Mouse (Mus musculus): Measurements from ENCODE around the gene Hist1h2ad.
"Not testable (repeated sequence)": the region's sequence is repeated elsewhere in the genome, so short reads cannot be mapped to it uniquely, and the experiment has no call there.

Hist1h2ad gene

DNA sequence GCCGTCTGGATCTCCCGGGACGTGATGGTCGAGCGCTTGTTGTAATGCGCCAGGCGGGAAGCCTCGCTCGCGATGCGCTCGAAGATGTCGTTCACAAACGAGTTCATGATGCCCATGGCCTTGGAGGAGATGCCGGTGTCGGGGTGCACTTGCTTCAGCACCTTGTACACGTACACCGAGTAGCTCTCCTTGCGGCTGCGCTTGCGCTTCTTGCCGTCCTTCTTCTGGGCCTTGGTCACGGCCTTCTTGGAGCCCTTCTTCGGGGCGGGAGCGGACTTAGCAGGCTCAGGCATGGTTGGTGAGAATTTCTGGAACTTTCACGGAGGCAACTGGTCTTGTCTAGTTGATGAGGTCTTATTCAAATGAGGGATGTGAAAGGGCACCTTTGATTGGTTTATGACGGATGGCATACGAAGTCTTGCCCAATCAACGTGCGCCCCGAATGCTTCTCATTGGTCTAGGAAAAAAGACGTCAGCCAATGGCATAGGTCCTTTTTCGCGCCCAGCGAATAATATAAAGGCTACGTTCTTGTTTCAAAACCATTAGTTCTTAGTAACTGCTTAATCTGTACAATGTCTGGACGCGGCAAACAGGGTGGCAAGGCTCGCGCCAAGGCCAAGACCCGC lies at the start of gene Hist1h2ad, which contains the start of gene Hist1h2bf:
TSS of gene Hist1h2ad (plus strand) at position 484 of the 627 bp plus-strand sequence.
TSS of gene Hist1h2bf (minus strand) at position 299 of the 627 bp plus-strand sequence.
- DNase-seq, result peak; percentile 98

DNA sequence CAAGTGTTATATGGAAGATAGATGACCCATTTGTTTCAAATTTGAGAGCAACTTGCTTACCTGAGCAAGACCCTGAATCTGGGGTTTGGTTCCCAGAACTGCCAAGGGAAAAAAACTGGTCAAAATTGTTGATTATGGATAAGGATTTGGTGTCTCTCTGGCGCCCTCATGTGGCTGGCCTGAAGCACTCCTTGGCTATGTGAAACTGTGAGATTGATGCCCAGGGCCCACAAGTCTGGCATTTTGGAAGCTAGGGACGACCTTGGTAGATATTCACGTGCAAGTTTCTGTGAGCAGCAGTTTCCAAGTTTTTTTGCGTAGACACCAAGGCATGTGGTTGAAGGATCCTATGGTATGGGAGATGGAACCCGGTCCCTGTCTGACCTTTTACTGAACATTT lies 49.5 kb upstream of the Hist1h2ad start:
- DNase-seq, result peak; percentile 85

DNA sequence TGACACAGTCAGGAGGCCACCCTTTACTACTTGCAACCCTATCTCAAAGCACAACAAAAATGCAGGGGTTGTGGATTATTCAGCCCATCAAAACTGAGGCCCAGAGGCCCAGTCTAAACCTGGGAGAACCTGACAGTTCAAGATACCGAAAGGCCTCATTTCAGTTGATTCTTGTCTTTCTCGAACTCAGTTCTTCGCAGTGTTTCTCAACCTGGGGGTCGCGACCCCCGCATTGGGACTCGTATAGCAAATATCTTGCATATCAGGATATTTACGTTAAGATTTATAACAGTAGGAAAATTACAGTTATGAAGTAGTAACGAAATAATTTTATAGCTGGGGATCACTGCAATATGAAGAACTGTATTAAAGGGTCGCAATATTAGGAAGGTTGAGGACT lies 48.3 kb upstream of the Hist1h2ad start:
- peak; percentile 70 for DNase-seq

DNA sequence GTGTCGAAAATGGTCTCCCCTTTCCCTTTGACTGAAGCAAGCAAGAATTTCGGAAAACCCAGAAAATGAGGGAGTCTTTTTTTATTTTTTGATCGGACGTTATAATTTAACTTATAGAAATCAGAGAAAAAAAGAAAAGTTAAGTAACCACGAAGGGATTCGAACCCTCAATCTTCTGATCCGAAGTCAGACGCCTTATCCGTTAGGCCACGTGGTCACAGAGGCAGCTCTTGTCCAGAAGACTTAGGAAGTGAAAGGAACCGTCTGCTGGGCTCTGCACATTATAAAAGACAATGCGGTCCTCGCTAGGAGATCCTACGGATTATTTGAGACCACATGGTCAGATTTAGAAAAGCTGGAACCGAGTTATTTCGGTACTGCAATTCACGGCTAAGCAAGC lies 47.9 kb upstream of the Hist1h2ad start:
- DNase-seq, result peak; percentile 93

DNA sequence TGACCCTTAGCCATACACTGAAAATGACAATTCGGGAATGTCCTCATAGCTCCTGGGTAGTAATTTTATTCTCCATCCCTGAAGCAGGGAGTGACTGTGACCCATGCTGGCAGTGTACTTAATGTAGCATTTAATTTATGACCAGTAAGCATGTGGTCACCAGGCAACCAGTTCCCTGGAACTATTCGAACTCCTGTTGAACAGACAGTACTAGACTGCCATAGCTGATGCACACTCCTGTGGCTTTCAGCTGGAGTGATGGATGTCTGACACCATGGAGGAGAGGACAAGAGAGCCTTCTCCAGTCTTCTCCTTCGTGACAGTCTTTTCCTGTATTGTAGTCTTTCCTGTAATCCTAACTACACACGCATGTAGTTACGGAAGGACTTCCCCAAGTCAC lies 45.2 kb upstream of the Hist1h2ad start:
- DNase-seq, result no peak

DNA sequence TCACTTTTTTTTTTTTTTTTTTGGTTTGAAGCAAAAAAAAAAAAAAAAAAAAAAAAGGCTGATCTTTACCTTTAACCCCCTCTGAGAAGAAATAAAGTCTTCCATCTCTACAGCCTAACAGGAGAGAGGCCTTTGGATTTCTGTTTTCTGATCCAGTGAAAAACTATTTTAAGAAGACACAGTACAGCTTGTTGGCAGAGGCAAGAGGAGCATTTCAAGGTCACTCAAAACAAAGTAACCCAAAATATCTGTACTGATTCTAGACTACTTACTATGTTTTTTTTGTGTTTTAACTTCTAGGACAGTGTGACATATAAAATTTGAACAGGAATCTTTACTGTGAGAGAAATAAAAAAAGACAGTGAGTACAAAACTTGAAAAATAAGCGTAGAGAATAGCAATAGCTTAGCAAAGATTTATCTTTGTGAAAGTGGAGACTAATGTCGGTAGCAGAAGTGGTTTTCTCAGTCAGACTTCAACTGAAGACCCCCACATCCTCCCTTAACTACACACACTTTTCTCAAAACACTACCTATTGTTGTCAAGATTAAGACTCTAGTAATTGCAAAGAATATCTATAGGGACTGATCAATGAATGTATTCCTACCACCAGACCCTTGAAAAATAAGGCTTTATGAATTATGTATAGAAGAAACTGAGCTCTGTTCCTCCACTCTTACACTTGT lies 44.6 kb upstream of the Hist1h2ad start:
- DNase-seq, result no peak

DNA sequence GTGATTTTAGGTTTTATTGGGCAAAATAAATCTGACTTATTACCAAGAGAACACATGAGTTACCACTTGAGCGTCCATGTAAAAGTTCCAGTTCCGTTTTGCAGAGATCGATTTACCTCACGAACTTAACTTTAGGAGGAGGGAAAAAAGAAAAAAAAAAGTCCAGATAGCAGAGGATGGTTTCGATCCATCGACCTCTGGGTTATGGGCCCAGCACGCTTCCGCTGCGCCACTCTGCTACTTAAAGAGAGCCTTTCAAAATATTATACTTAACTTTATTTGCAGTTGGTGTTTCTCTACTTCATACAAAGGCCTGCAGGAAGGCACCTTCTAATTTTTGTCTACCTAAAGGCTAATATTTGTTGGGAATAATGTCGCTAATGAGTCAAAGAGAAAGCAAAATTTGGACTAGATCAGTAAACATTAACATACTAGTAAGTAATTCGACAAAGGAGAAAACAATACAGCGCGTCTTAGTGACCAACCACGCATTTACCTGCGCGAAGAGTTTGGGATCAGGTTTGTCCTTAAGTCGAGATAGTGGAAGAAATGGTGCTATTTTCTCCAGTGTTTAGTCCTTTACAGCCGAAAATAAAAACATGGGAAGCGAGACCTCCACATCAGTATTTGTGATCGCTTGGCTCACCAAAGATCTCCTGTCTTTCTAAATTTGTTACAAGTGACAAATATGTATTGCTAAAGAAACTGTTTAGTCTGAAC lies 43.8 kb upstream of the Hist1h2ad start:
- peak; percentile 70 for DNase-seq

DNA sequence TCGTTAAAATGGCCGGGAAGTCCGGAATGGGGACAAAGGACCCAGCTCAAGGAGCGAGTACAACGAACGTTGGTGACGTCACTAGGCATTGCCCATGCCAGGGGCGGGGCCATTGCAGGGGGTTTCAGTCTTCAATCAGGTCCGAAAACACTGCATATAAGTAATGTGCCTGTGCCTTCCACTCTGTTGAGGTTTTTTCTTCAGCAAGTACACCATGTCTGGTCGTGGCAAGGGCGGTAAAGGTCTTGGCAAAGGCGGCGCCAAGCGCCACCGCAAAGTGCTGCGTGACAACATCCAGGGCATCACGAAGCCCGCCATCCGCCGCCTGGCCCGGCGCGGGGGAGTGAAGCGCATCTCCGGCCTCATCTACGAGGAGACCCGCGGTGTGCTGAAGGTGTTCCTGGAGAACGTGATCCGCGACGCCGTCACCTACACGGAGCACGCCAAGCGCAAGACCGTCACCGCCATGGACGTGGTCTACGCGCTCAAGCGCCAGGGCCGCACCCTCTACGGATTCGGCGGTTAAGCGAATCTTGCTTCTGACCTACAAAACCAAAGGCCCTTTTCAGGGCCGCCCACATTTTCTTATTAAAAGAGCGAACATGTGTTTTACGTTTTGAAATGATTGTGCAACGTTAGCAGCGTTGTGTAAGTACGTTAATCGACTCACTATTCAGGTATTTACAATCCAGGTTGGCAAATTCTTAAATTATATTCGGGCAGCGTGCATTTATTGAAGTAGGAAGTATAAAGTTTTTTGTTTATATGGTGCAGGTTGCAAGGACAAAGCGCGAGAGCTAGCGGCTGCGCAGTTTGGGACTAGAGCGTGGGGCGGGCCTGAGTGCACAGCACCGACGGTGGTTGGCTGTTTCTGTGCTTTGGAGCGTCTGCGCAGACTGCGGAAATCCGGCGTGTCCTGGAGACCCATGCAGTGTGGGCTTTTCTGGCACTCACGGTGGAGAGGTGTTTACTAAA lies 43.0 kb upstream of the Hist1h2ad start, which contains the start of gene Hist1h4h:
TSS of gene Hist1h4h (plus strand) at position 150 of the 975 bp plus-strand sequence.
- DNase-seq, result peak; percentile 99

DNA sequence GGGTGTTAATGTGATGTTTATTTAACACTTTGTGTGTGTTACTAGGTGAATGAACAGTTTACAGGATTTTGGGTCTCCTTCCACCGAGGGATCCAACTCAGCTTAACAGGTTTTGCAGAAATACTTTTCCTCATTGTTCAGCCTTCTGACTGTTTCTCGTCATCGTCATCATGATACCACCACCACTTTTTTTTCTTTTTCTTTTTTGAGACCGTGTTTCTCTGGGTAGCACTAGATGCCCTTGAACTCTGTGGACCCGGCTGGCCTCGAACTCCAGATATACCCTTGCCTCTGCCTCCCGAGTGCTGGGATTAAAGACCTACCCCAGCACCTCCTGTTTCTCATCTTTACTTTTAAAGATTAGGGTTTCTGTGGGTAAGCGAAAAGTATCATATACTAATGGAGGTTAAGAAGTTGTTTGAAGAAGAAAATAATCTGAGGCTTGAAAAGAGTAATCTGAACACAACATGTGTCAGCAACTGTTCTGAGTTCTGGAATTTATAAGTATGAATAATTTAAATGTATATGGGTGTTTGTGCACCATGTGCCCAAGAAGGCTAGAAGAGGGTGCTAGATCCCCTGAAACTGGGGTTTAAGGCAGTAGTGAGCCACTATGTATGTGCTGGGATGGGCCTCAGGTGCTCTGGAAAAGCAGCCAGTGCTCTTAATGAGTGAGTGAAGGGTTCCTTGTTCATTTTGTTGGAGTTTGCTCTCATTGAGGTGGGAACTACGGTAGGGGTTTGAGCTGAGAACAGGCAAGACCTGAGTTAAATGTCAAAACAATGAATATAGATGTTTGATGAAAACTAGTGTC lies 41.7 kb upstream of the Hist1h2ad start:
- DNase-seq, result peak; percentile 46

DNA sequence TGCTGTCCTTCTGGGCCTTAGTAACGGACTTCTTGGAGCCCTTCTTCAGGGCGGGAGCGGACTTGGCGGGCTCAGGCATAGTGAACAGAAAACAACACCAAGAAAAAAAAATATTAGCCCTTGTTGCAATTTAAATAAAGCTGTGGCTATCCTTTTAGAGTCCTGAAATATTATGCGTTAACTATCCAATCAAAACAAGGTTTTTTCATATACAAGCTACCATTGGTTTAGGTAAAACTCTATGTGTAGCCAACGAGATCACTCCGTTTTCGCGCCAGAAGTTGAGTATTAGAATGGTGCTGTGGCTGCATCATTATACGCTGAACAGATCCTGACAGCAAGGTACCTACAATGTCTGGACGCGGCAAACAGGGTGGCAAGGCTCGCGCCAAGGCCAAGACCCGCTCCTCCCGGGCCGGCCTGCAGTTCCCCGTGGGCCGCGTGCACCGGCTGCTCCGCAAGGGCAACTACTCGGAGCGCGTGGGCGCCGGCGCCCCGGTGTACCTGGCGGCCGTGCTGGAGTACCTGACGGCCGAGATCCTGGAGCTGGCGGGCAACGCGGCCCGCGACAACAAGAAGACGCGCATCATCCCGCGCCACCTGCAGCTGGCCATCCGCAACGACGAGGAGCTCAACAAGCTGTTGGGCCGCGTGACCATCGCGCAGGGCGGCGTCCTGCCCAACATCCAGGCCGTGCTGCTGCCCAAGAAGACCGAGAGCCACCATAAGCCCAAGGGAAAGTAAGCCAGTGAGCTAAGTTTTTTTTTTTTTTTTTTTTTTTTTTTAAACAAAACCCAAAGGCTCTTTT lies 40.4 kb upstream of the Hist1h2ad start, which contains the start of gene Hist1h2af:
TSS of gene Hist1h2af (plus strand) at position 347 of the 808 bp plus-strand sequence.
- DNase-seq, result peak; percentile 94

DNA sequence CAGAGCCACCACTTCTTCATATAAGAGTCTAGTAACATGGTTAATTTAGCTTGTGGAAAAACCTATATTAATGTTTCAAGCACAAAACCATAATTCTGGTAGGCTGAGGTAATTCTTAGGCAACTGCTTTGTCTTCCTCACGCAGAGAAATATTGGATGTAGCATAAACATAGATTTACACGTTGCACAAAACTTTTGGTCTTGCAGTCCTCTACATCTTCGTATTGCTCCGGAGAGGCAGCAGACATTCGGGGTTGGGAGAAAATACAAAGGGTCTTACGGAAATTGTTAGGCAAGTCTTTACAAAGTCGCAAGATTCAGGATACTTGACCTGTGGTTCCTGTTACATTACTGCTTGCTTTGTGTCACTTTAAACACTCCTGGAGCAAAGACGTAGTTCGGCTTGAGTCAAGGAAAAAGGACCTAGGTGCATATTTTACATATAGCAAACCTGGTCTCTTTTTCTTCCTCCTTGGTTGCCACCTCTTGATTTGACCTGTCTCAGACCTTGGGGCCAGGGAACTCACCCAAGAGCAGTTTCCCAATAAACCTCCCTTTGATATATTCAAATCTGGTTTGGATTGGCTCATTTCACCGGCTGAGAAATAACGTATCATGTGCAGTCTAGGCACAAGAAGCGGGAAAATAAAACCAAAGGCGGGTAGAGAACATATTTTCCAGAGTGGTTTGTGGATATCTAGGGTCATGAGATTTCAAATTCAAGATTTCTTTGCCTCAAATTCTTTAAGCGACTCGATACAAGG lies 39.6 kb upstream of the Hist1h2ad start:
- DNase-seq, result no peak

DNA sequence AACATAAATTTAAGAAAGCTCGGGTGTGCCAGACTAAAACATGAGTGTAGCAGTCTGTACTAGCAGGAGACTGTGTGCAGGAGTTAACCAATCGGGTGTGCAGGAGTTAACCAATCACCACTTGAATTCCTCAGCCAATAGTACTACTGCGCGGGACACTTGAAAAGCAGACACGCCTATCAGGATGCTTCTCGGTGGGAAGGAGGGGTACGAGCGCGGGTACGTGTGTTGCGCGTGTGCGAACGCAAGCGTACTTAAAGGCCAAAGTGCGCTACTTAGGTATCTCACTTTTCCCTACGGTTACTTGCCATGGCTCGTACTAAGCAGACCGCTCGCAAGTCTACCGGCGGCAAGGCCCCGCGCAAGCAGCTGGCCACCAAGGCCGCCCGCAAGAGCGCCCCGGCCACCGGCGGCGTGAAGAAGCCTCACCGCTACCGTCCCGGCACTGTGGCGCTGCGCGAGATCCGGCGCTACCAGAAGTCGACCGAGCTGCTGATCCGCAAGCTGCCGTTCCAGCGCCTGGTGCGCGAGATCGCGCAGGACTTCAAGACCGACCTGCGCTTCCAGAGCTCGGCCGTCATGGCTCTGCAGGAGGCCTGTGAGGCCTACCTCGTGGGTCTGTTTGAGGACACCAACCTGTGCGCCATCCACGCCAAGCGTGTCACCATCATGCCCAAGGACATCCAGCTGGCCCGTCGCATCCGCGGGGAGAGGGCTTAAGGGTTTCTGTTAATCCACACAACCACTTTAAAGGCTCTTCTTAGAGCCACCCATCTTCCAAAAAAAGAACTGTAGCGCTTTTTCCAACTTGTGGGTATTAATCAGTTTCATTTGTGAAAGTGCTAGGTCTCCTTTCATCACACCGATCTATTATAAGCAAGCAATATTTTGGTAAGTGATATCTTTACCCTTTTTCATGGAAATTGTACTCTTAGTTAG lies 38.8 kb upstream of the Hist1h2ad start, which contains the start of gene Hist1h3g:
TSS of gene Hist1h3g (plus strand) at position 286 of the 939 bp plus-strand sequence.
- peak; percentile 96 for DNase-seq

DNA sequence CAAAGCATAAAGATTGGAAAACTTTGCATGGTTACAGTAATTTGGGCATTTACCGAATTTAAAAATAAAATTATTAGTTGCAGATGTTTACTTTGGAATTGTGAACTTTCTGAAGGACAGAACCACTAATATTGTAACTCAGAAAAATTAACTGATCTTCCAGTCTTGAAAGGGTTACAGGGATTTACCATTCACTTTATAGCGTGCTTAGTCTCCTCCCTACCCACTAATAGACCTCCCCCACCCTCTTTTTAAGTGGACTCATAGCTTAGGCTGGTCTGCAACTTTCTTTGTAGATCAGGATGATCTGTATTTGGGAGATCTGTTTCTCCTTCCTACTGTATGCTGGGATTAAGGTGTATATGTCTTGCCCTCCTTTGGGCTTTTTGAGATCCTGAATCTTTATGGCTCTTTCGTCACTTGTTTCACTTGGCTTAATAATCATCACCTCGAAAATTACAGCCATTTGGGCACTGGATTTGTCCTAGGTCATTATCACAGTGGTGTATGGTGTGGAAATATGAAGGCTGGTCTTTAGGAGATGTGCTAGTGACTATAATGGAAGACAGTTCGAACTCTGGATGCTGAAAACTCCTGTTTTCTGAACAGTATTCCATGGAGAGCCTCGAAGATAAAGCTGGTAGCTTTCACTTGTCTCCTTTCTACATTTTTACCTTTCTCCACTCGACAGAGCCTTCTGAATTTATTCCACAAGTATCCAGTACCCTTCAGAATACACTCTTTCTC lies 37.9 kb upstream of the Hist1h2ad start:
- peak; percentile 50 for DNase-seq

DNA sequence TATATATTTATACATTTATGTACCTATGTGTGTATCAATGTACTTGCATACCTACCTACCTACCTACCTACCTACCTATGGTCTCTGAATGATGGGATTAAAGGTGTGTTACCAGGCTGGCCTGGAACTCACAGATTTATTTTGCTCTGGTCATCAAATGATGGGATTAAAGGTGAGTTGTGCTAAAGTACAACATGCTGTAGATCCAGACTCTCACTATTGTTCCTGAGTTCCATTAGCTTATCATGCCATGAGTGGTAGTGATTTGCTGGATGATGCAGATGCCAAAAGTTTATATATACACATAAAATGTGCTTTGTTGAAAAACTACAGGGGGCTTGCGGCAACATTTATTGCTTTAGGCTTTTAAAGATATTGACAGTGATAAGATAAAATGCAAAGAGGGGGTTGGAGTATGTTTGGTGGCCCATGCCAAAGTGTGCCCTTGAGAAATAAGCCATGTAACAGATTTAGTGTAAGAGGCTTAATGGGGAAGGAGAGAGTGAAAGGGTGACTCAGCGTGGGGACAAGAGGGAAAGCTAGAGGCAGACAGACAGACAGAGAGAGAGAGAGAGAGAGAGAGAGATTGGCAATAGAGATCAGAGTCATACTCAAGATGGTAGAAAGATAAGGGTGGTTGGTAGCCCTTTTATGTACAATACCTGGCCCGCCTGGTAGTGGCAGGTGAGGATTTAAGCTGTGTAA lies 37.0 kb upstream of the Hist1h2ad start:
- no peak for DNase-seq

DNA sequence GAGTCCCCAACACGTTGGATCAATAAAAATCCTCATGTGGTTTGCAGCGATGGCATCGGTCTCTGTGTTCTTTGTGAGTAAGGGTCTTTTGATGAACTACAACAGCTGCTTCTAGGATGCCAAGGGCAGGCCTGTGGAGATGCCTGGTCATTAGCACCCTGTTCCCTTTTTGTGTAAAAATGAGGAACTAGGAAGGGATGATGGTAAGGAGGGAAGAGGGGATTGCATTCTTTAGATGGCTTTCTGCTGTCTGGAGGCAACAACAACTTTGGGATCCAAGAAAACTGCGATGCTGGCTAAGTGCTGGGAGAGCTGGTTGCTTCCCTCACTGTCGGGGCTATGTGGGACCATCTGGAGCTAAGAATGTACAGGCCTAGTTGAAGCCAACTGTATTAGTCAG lies 35.9 kb upstream of the Hist1h2ad start:
- no peak for DNase-seq

DNA sequence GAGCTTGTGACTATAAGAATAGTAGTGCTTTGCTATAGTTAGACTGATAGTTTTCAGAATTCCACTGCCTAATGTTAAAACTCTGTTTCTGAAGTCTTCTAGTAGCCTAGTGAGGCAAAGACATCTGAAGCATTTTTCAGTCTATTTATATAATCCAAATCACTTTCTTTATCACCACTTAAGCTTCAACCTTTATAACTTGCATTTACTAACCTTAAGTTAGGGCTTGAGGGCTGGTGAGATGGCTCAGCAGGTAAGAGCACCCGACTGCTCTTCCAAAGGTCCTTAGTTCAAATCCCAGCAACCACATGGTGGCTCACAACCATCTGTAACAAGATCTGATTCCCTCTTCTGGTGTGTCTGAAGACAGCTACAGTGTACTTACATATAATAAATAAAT lies 34.4 kb upstream of the Hist1h2ad start:
- DNase-seq, result not testable (repeated sequence)

DNA sequence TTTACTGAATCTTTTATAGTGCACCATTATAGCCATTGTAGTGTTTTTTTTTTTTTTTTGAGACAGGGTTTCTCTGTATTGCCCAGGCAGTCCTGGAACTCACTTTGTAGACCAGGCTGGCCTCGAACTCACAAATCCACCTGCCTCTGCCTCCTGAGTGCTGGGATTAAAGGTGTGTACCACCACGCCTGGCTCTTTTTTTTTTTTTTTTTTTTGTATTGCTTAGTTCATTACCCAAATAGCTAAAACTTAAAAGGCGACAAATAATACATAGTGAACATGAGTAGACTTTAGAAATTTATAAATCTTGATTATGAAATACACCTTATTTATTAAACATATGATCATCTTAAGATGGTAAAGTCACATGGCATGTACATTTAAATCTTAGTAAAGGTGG lies 32.7 kb upstream of the Hist1h2ad start:
- no peak for DNase-seq
